Comparison of ENCODE assay signal across 9 mouse cellular contexts in genomic region chr8:121897871-121898381, GRCm38 (mm10). TPM values are rescaled to one million over a fixed set of nuclear protein-coding genes. Genes with fewer than 3 reads are reported as not detected.
A peak's percentile ranks its signal among the peaks of the same experiment; 100 is the strongest.
DNase-seq lines count a peak whose midpoint lies in the region; ATAC-seq lines count a peak whose summit lies in the region.
"Had no signal": no experiment of that assay in that cellular context is flagged by ENCODE, and none has a peak within 500 bp of the region (broad histone marks: within the 10 kb centered on the region; RNA-seq: fewer than 3 reads in every experiment).

No protein-coding gene starts in this region.

- H3K27ac ChIP-seq in embryonic facial prominence, embryonic 10.5 days (replicated peaks), result peak overlapping the region; percentile 78
- peak overlapping the region; percentile 72 for H3K27ac ChIP-seq in hindbrain, embryonic 11.5 days (ENCODE audit: low read depth, low read length)
- peak overlapping the region; percentile 80 for H3K27ac ChIP-seq in midbrain, embryonic 14.5 days (replicated peaks; ENCODE audit: low read depth, low read length)

- peak; percentile 83 for DNase-seq in right cerebral cortex, adult 18-20 months
- no peak for DNase-seq in right cerebral cortex, postnatal 14 days
- no peak for DNase-seq in embryonic facial prominence, embryonic 10.5 days (ENCODE audit: low spot score)
- peak; percentile 40 for DNase-seq in hindbrain, embryonic 11.5 days (ENCODE audit: low spot score)
- DNase-seq in layer of hippocampus, adult 9-11 months, result peak; percentile 71
- peak; percentile 53 for DNase-seq in midbrain, embryonic 14.5 days
- no peak for DNase-seq in gastrocnemius, postnatal 25 days
- DNase-seq in cerebellum, postnatal 14 days, result no peak

- H3K9ac ChIP-seq in hindbrain, embryonic 11.5 days (ENCODE audit: low read depth, low read length), result peak overlapping the region; percentile 32; the same call in 1 of the 2 replicates
- H3K9ac ChIP-seq in midbrain, embryonic 14.5 days (replicated peaks; ENCODE audit: low read length), result peak overlapping the region; percentile 43; the same call in 1 of the 2 replicates

- H3K9me3 ChIP-seq in embryonic facial prominence, embryonic 10.5 days, result no peaks in the 10 kb centered on the region
- H3K9me3 ChIP-seq in hindbrain, embryonic 11.5 days (ENCODE audit: control insufficient read depth, low read length), result no peaks in the 10 kb centered on the region
- no peaks in the 10 kb centered on the region for H3K9me3 ChIP-seq in midbrain, embryonic 14.5 days (ENCODE audit: control insufficient read depth, low read length)

- WGBS in embryonic facial prominence, embryonic 10.5 days, result 39% methylated on average over 7 of the region's 7 CpGs
- 22% methylated on average over 7 of the region's 7 CpGs for WGBS in hindbrain, embryonic 11.5 days
- 17% methylated on average over 7 of the region's 7 CpGs for WGBS in midbrain, embryonic 14.5 days

- H3K27me3 ChIP-seq in embryonic facial prominence, embryonic 10.5 days (replicated peaks; ENCODE audit: low read depth, poor library complexity, severe bottlenecking), result 0 out of 2 replicates have a peak, but pooled peaks cover 5% of the 10 kb centered on the region
- no peaks in the 10 kb centered on the region for H3K27me3 ChIP-seq in hindbrain, embryonic 11.5 days (ENCODE audit: control insufficient read depth, insufficient read depth, low read length)
- no peaks in the 10 kb centered on the region for H3K27me3 ChIP-seq in midbrain, embryonic 14.5 days (ENCODE audit: control insufficient read depth, insufficient read depth, low read length)

- H3K4me3 ChIP-seq in embryonic facial prominence, embryonic 10.5 days, result peak overlapping the region; percentile 29; the same call in 1 of the 2 replicates
- H3K4me3 ChIP-seq in hindbrain, embryonic 11.5 days (ENCODE audit: low read depth, low read length), result no peak overlapping the region
- H3K4me3 ChIP-seq in midbrain, embryonic 14.5 days (replicated peaks; ENCODE audit: low read depth, low read length), result no peak overlapping the region

- peaks cover 26% of the 10 kb centered on the region for H3K36me3 ChIP-seq in embryonic facial prominence, embryonic 10.5 days (replicated peaks)
- no peaks in the 10 kb centered on the region for H3K36me3 ChIP-seq in hindbrain, embryonic 11.5 days (ENCODE audit: control insufficient read depth, insufficient read depth, low read length)
- H3K36me3 ChIP-seq in midbrain, embryonic 14.5 days (ENCODE audit: control insufficient read depth, insufficient read depth, low read length), result no peaks in the 10 kb centered on the region

- H3K4me1 ChIP-seq in embryonic facial prominence, embryonic 10.5 days, result peaks cover 62% of the 10 kb centered on the region
- H3K4me1 ChIP-seq in hindbrain, embryonic 11.5 days (replicated peaks; ENCODE audit: control insufficient read depth, insufficient read depth, low read length), result peaks cover 27% of the 10 kb centered on the region
- peaks cover 33% of the 10 kb centered on the region for H3K4me1 ChIP-seq in midbrain, embryonic 14.5 days (ENCODE audit: control insufficient read depth, insufficient read depth, low read length)

- H3K4me2 ChIP-seq in hindbrain, embryonic 11.5 days (replicated peaks; ENCODE audit: low read depth, low read length), result peak overlapping the region; percentile 7
- peak overlapping the region; percentile 31 for H3K4me2 ChIP-seq in midbrain, embryonic 14.5 days (ENCODE audit: low read length)

- ATAC-seq in hindbrain, embryonic 11.5 days (ENCODE audit: low FRiP score), result no peak
- ATAC-seq in midbrain, embryonic 14.5 days (ENCODE audit: low FRiP score, low TSS enrichment), result peak; percentile 49; the same call in 1 of the 2 replicates

RNA-seq across cellular contexts. Expression of gene Slc7a5, which starts 9.6 kb away (rescaled TPM):
- 18.7 and 21.0 TPM in 2 replicates for polyA plus RNA-seq in embryonic facial prominence, embryonic 10.5 days (2016; fragmentation: Nextera tagmentation; extraction: Ambion mirVana)
- 23.3 and 29.9 TPM in 2 replicates for polyA plus RNA-seq in hindbrain, embryonic 11.5 days (2014; fragmentation: Nextera tagmentation; extraction: Ambion mirVana)
- 42.0 and 54.0 TPM in 2 replicates for polyA plus RNA-seq in midbrain, embryonic 14.5 days (2014; fragmentation: Nextera tagmentation; extraction: Ambion mirVana)
- total RNA-seq in gastrocnemius, postnatal 25 days (2021), result 1 to 10 TPM; 1.8 to 2.0 TPM

RNA-seq across cellular contexts. Expression of gene Car5a, which starts 46.8 kb away (rescaled TPM):
- not detected in 2 replicates for polyA plus RNA-seq in embryonic facial prominence, embryonic 10.5 days (2016; fragmentation: Nextera tagmentation; extraction: Ambion mirVana)
- 0.15 TPM in 1 of 2 replicates, not detected in the other for polyA plus RNA-seq in hindbrain, embryonic 11.5 days (2014; fragmentation: Nextera tagmentation; extraction: Ambion mirVana)
- polyA plus RNA-seq in midbrain, embryonic 14.5 days (2014; fragmentation: Nextera tagmentation; extraction: Ambion mirVana), result not detected in 2 replicates
- not detected for total RNA-seq in gastrocnemius, postnatal 25 days (2021)
- total RNA-seq: heart, postnatal 36 days had no signal

RNA-seq across cellular contexts. Expression of gene Banp, which starts 51.6 kb away (rescaled TPM):
- polyA plus RNA-seq in embryonic facial prominence, embryonic 10.5 days (2016; fragmentation: Nextera tagmentation; extraction: Ambion mirVana), result 55.2 and 64.8 TPM in 2 replicates
- polyA plus RNA-seq in hindbrain, embryonic 11.5 days (2014; fragmentation: Nextera tagmentation; extraction: Ambion mirVana), result 50.8 and 51.8 TPM in 2 replicates
- polyA plus RNA-seq in midbrain, embryonic 14.5 days (2014; fragmentation: Nextera tagmentation; extraction: Ambion mirVana), result 47.7 and 48.7 TPM in 2 replicates
- 10 to 100 TPM; 11.3 to 13.9 TPM for total RNA-seq in gastrocnemius, postnatal 25 days (2021)

Comparison
In these comparisons a context has a peak if more than half of its experiments do, and no peak if none do; other contexts are left out.
1. DNase-seq: peak in right cerebral cortex, adult 18-20 months (single experiment), hindbrain, embryonic 11.5 days (single experiment), layer of hippocampus, adult 9-11 months (single experiment) and midbrain, embryonic 14.5 days (single experiment); none in right cerebral cortex, postnatal 14 days (single experiment), embryonic facial prominence, embryonic 10.5 days (single experiment), gastrocnemius, postnatal 25 days (single experiment) and cerebellum, postnatal 14 days (0 of 2).
2. Peak in every context shown above with its lines, with median percentiles within 50 percentile points of each other: H3K27ac ChIP-seq.